Mouse (Mus musculus): ENCODE data around the gene Mrm2. TPM values are rescaled to one million over a fixed set of nuclear protein-coding genes. Genes with fewer than 3 reads are reported as not detected.

Gene Mrm2
- total and polyA plus RNA-seq, 3 experiments, result 11.2 to 14.6 (median 13.6) TPM

DNA sequence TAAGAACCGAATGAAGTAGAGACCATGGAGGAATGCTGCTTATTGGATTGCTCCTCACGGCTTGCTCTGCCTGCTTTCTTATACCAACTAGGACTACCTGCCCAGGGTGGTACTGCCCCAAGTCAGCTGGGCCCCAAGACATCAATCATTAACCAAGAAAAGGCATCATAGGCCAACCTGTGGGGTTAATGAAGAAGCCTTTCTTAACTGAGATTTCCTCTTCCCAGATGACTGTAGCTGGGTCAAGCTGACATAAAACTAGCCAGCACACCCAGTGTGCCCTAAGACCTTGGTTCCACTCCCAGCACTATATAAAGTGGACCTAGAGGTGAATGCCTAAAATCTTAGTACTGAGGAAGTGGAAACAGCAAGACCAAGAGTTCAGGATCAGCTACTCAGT lies 42.5 kb downstream of the Mrm2 start:
- no peak for TF ChIP-seq GABPA (IDR thresholded peaks at IDR 0.05; ENCODE audit: insufficient replicate concordance, low read depth, low read length)
- no peak for TF ChIP-seq USF2 (conservative IDR thresholded peaks at IDR 0.05; ENCODE audit: low read depth, low read length)
- no peak for TF ChIP-seq E2F4 (IDR thresholded peaks at IDR 0.05; ENCODE audit: insufficient replicate concordance, low read depth, low read length)
- no peak for TF ChIP-seq NRF1 (IDR thresholded peaks at IDR 0.05; ENCODE audit: low read depth, low read length)
- TF ChIP-seq MEF2A (IDR thresholded peaks at IDR 0.05; ENCODE audit: borderline replicate concordance, low read depth, low read length), result no peak
- TF ChIP-seq CTCF (conservative IDR thresholded peaks at IDR 0.05 in 1 of 2, IDR thresholded peaks at IDR 0.05 in 1 of 2; ENCODE audit: low read depth in 2 of 2, low read length in 2 of 2), result no peak
- no peak for TF ChIP-seq MXI1 (IDR thresholded peaks at IDR 0.05; ENCODE audit: low read depth, low read length)
- no peak for TF ChIP-seq POLR2A (IDR thresholded peaks at IDR 0.05; ENCODE audit: low read depth, low read length)
- TF ChIP-seq USF1 (IDR thresholded peaks at IDR 0.05; ENCODE audit: low read depth, low read length), result no peak
- no peak for TF ChIP-seq CHD1 (IDR thresholded peaks at IDR 0.05; ENCODE audit: low read depth, low read length)
- TF ChIP-seq RAD21 (IDR thresholded peaks at IDR 0.05; ENCODE audit: low read depth, low read length), result no peak
- TF ChIP-seq MAZ (IDR thresholded peaks at IDR 0.05; ENCODE audit: low read depth, low read length), result no peak
- TF ChIP-seq POLR2AphosphoS2 (IDR thresholded peaks at IDR 0.05; ENCODE audit: low read depth, low read length), result no peak
- TF ChIP-seq KAT2A (IDR thresholded peaks at IDR 0.05; ENCODE audit: insufficient replicate concordance, low read length), result no peak
- TF ChIP-seq EP300 (IDR thresholded peaks at IDR 0.05; ENCODE audit: low read length), result no peak
- no peak for TF ChIP-seq MAFK (IDR thresholded peaks at IDR 0.05; ENCODE audit: insufficient replicate concordance, low read length)
- no peak for TF ChIP-seq JUND (conservative IDR thresholded peaks at IDR 0.05; ENCODE audit: low read depth, low read length)
- no peak for TF ChIP-seq NELFE (IDR thresholded peaks at IDR 0.05; ENCODE audit: low read depth, low read length)
- TF ChIP-seq RCOR1 (conservative IDR thresholded peaks at IDR 0.05; ENCODE audit: low read depth, low read length), result no peak
- no peak for TF ChIP-seq TCF12 (IDR thresholded peaks at IDR 0.05; ENCODE audit: low read depth, low read length)
- Histone ChIP-seq H3K4me2 (ENCODE audit: insufficient read depth, low read depth, poor library complexity, severe bottlenecking) (no peak overlapping the region), H3K4me1 (ENCODE audit: control insufficient read depth in 1 of 2, insufficient read depth in 2 of 2) (no peaks in the 10 kb centered on the region), H3K79me2 (replicated peaks; ENCODE audit: control insufficient read depth, extremely low read depth, insufficient read depth, poor library complexity, severe bottlenecking) (no peaks in the 10 kb centered on the region), H3K27ac (ENCODE audit: insufficient read depth, low read depth) (no peak overlapping the region), H3K36me3 (replicated peaks in 1 of 2; ENCODE audit: control insufficient read depth in 1 of 2, insufficient read depth in 1 of 2, low read length in 1 of 2) (peaks cover 37 to 92% of the 10 kb centered on the region in 2 experiments), H3K27me3 (replicated peaks) (no peaks in the 10 kb centered on the region), H3K9me3 (replicated peaks; ENCODE audit: low read length) (no peaks in the 10 kb centered on the region), H3K9ac (ENCODE audit: insufficient read depth, low read depth) (no peak overlapping the region), H3K4me3 (replicated peaks in 1 of 3; ENCODE audit: low read depth in 2 of 3, low read length in 2 of 3, poor library complexity in 1 of 3) (no peak overlapping the region)
- no peak for DNase-seq (ENCODE audit: extremely low read depth)
- in situ Hi-C loops (cut with MboI; ENCODE audit: low pct_ligation_motif_present, low pct_unique_long_range_greater_than_20kb, low sequenced_read_pairs), result loop anchor here (25.0 kb wide), 1 partner anchor 452 kb away; the partner anchor contains the start of genes Gm26938 and Psmg3
- dilution Hi-C loops (cut with MboI; ENCODE audit: extremely low pct_ligation_motif_present, extremely low pct_unique_long_range_greater_than_20kb, low sequenced_read_pairs), result no loop called here

DNA sequence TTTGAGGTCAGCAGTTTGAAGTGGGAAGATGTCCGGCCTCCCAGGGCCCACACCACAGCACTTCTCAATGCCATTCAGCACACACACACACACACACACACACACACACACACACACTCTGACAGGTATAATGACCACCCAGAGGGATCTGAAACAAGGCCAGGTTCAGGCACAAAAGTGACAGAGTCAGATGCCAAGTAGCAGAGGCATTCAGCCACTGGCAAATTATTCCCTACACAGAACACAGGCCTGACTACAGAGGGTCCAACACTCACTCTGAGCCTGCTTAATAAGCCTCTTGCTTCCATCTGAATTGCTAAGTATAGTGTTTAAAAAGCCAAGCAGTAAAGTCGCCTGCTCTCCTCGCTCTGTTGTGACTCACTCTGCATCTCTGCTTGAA lies 43.4 kb downstream of the Mrm2 start:
- in situ Hi-C loops (cut with MboI; ENCODE audit: low pct_ligation_motif_present, low pct_unique_long_range_greater_than_20kb, low sequenced_read_pairs), result loop anchor here (25.0 kb wide), 1 partner anchor 451 kb away; the partner anchor contains the start of genes Gm26938 and Psmg3
- Histone ChIP-seq H3K79me2 (replicated peaks; ENCODE audit: control insufficient read depth, extremely low read depth, insufficient read depth, poor library complexity, severe bottlenecking) (no peaks in the 10 kb centered on the region), H3K4me1 (ENCODE audit: control insufficient read depth in 1 of 2, insufficient read depth in 2 of 2) (no peaks in the 10 kb centered on the region), H3K27ac (ENCODE audit: insufficient read depth, low read depth) (no peak overlapping the region), H3K27me3 (replicated peaks) (no peaks in the 10 kb centered on the region), H3K4me3 (replicated peaks in 1 of 3; ENCODE audit: low read depth in 2 of 3, low read length in 2 of 3, poor library complexity in 1 of 3) (no peak overlapping the region), H3K4me2 (ENCODE audit: insufficient read depth, low read depth, poor library complexity, severe bottlenecking) (no peak overlapping the region), H3K9ac (ENCODE audit: insufficient read depth, low read depth) (no peak overlapping the region), H3K36me3 (replicated peaks in 1 of 2; ENCODE audit: control insufficient read depth in 1 of 2, insufficient read depth in 1 of 2, low read length in 1 of 2) (peaks cover 37 to 94% of the 10 kb centered on the region in 2 experiments), H3K9me3 (replicated peaks; ENCODE audit: low read length) (no peaks in the 10 kb centered on the region)
- dilution Hi-C loops (cut with MboI; ENCODE audit: extremely low pct_ligation_motif_present, extremely low pct_unique_long_range_greater_than_20kb, low sequenced_read_pairs), result no loop called here
- TF ChIP-seq MAZ (IDR thresholded peaks at IDR 0.05; ENCODE audit: low read depth, low read length) (no peak), KAT2A (IDR thresholded peaks at IDR 0.05; ENCODE audit: insufficient replicate concordance, low read length) (no peak), JUND (conservative IDR thresholded peaks at IDR 0.05; ENCODE audit: low read depth, low read length) (no peak), MAFK (IDR thresholded peaks at IDR 0.05; ENCODE audit: insufficient replicate concordance, low read length) (no peak), ELF1 (IDR thresholded peaks at IDR 0.05; ENCODE audit: low read depth, low read length) (no peak), MEF2A (IDR thresholded peaks at IDR 0.05; ENCODE audit: borderline replicate concordance, low read depth, low read length) (no peak), E2F4 (IDR thresholded peaks at IDR 0.05; ENCODE audit: insufficient replicate concordance, low read depth, low read length) (no peak), HCFC1 (IDR thresholded peaks at IDR 0.05; ENCODE audit: low read depth, low read length) (no peak), USF1 (IDR thresholded peaks at IDR 0.05; ENCODE audit: low read depth, low read length) (no peak), EP300 (IDR thresholded peaks at IDR 0.05; ENCODE audit: low read length) (no peak), ZMIZ1 (IDR thresholded peaks at IDR 0.05; ENCODE audit: low read depth, low read length) (no peak), NELFE (IDR thresholded peaks at IDR 0.05; ENCODE audit: low read depth, low read length) (no peak), PAX5 (IDR thresholded peaks at IDR 0.05; ENCODE audit: low read length) (no peak)
- no peak for DNase-seq (ENCODE audit: extremely low read depth)
